Mouse (Mus musculus) bone marrow, adult 2 months (tissue): ENCODE measurements around the gene Tsga10. TPM values are rescaled to one million over a fixed set of nuclear protein-coding genes. Genes with fewer than 3 reads are reported as not detected.
A peak's percentile ranks its signal among the peaks of the same experiment; 100 is the strongest.

Experiments
- H3K27ac ChIP-seq: fragments of 200-500 bp; 2 replicates; pipeline ENCODE4 v1.5.1; 2012; ENCODE audit warnings: low read depth, mild to moderate bottlenecking, control low read depth, inconsistent platforms, low read length; ENCODE audit not compliant: control insufficient read depth, poor library complexity, insufficient read depth
- H3K4me1 ChIP-seq: fragments of 200-500 bp; 2 replicates; pipeline ENCODE4 v1.6.1; 2011; ENCODE audit warnings: low read length; ENCODE audit not compliant: control insufficient read depth, insufficient read depth
- H3K4me3 ChIP-seq: fragments of 200-500 bp; replicated peaks from 2 replicates; pipeline ENCODE3; 2011; ENCODE audit warnings: mild to moderate bottlenecking, low read depth, low read length, control low read depth; ENCODE audit not compliant: control insufficient read depth
- CTCF ChIP-seq: fragments of 200-500 bp; IDR thresholded peaks from 2 replicates; pipeline ENCODE4 v1.5.1; 2011; ENCODE audit warnings: low read length, control low read depth; ENCODE audit not compliant: control insufficient read depth, insufficient read depth
- POLR2A ChIP-seq: fragments of 200-500 bp; IDR thresholded peaks from 2 replicates; pipeline ENCODE4 v1.6.1; 2011; ENCODE audit warnings: low read depth, mild to moderate bottlenecking, control low read depth, low read length, borderline replicate concordance; ENCODE audit not compliant: control insufficient read depth
- WGBS: fragments of 180-500 bp; shearing (Covaris S2); methylation state at CpG from one replicate; pipeline ENCODE4 v1.1.7; 2018; 5-methylcytosine and 5-hydroxymethylcytosine counted together
- polyA plus RNA-seq: library from polyadenylated mRNA; stranded (reverse); fragments of >200 nt; gene quantifications from 2 replicates; pipeline ENCODE4 v1.2.4, GENCODE M21; 2011; ENCODE audit warnings: low replicate concordance; ENCODE audit not compliant: missing spikeins, insufficient read depth, insufficient read length

Gene Tsga10
- polyA plus RNA-seq, 1 experiment, result 3.6 TPM

- TF ChIP-seq POLR2A (no peak), CTCF (no peak)
- H3K4me1 ChIP-seq, result peaks cover 1% of the 10 kb centered on the region; the same call in 1 of the 2 replicates
- 71% methylated on average over 7 of the region's 7 CpGs for WGBS
- no peak overlapping the region for H3K27ac ChIP-seq
- H3K4me3 ChIP-seq, result peak overlapping the region; percentile 98
These were observed 23.0 kb upstream of the Tsga10 start for GRCm38 (mm10) chr1:37889206-37889605.

- H3K4me3 ChIP-seq, result no peak overlapping the region
- no peak for TF ChIP-seq CTCF
- no peak for TF ChIP-seq POLR2A
- H3K27ac ChIP-seq, result no peak overlapping the region
- 70% methylated on average over 4 of the region's 4 CpGs for WGBS
- H3K4me1 ChIP-seq, result peaks cover 1% of the 10 kb centered on the region; the same call in 1 of the 2 replicates
These were observed 18.2 kb upstream of the Tsga10 start for GRCm38 (mm10) chr1:37884451-37884850.

- TF ChIP-seq POLR2A (no peak), CTCF (no peak)
- no peak overlapping the region for H3K27ac ChIP-seq
- H3K4me1 ChIP-seq, result no peaks in the 10 kb centered on the region
- no peak overlapping the region for H3K4me3 ChIP-seq
- 79% methylated on average over 4 of the region's 4 CpGs for WGBS
These were observed 17.2 kb upstream of the Tsga10 start for GRCm38 (mm10) chr1:37883411-37883810.

GRCm38 (mm10) chr1:37877736-37878460, 11.7 kb upstream of the Tsga10 start:
- 94% methylated on average over 13 of the region's 13 CpGs for WGBS
- no peaks in the 10 kb centered on the region; the same call in 1 of the 2 replicates for H3K4me1 ChIP-seq
- no peak overlapping the region for H3K27ac ChIP-seq
- no peak for TF ChIP-seq POLR2A
- no peak for TF ChIP-seq CTCF
- no peak overlapping the region for H3K4me3 ChIP-seq

GRCm38 (mm10) chr1:37873157-37873556, 6.9 kb upstream of the Tsga10 start:
- WGBS, result 73% methylated on average over 4 of the region's 4 CpGs
- Histone ChIP-seq H3K27ac (no peak overlapping the region), H3K4me3 (no peak overlapping the region), H3K4me1 (peaks cover 3% of the 10 kb centered on the region)
- TF ChIP-seq CTCF (no peak), POLR2A (no peak)

GRCm38 (mm10) chr1:37872131-37873067, 6.2 kb upstream of the Tsga10 start:
- WGBS, result 2% methylated on average over 33 of the region's 33 CpGs
- Histone ChIP-seq H3K4me3 (peak overlapping the region; percentile 76), H3K4me1 (peaks cover 3% of the 10 kb centered on the region), H3K27ac (no peak overlapping the region)
- TF ChIP-seq POLR2A (no peak), CTCF (no peak)

- H3K4me1 ChIP-seq, result peaks cover 3% of the 10 kb centered on the region
- TF ChIP-seq POLR2A (no peak), CTCF (no peak)
- peak within 1 kb of the TSS; percentile 76 for H3K4me3 ChIP-seq
- peak within 1 kb of the TSS; percentile 41; the same call in 1 of the 2 replicates for H3K27ac ChIP-seq
- 25% methylated on average over 7 of the region's 7 CpGs for WGBS
These were observed 5.5 kb upstream of the Tsga10 start, which contains the start of gene Lipt1 for GRCm38 (mm10) chr1:37871704-37872103. Lipt1 (plus strand) TSS chr1:37871738.

- TF ChIP-seq POLR2A (no peak), CTCF (no peak)
- 77% methylated on average over 2 of the region's 2 CpGs for WGBS
These were observed 3.1 kb upstream of the Tsga10 start for GRCm38 (mm10) chr1:37869362-37869761.

More at GRCm38 (mm10) chr1:37869362-37869761, 3.1 kb upstream of the Tsga10 start:
- Histone ChIP-seq H3K4me1 (peaks cover 3% of the 10 kb centered on the region), H3K27ac (no peak overlapping the region), H3K4me3 (no peak overlapping the region)
